Mouse (Mus musculus) small intestine, adult 10 weeks (tissue): ENCODE measurements around the gene Hace1. TPM values are rescaled to one million over a fixed set of nuclear protein-coding genes. Genes with fewer than 3 reads are reported as not detected.

Source experiments
- polyA plus RNA-seq: library from polyadenylated mRNA; stranded (reverse); fragments of 350-450 nt; fragmentation: Illumina TruSeq; extraction: RNeasy Lipid Tissue Mini Kit (QIAGEN cat#74804); gene quantifications from one replicate; pipeline ENCODE4 v1.2.3, GENCODE M21; 2014; ENCODE audit warnings: low replicate concordance

Hace1 gene
- polyA plus RNA-seq = 46.5 TPM

DNA sequence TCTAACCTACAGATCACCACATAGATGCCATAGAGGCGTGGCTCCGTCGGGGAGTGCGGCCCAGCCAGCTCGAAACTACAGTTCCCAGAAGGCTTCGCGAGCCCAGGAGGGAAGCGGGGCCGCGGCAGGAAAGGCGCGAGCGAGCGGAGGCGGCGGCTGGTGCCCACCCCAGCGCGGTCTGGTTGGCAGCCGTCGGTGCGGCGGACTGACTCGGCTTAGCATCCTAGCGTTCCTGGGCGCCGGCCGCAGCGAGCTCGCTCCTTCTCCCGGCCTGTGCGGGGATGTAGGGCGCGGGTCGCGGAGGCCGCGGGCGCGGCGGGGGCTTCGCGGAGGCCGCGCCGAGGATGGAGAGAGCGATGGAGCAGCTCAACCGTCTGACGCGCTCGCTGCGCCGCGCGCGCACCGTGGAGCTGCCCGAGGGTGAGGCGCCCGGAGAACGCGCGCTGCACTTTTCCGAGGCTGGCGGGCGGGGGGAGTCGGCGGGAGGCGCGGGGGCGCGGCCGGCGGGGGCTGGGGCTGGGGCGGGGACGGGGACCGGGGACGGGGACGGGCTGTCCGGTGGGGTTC is at the start of gene Hace1:
Gene Hace1 (plus strand): TSS at position 99 of the 567 bp plus-strand sequence.

Other genes starting within 250 kb of the Hace1 start
- 3.3 TPM for gene Bves, start 242.1 kb upstream of the Hace1 start, polyA plus RNA-seq
- gene Lin28b, start 91.4 kb upstream of the Hace1 start, polyA plus RNA-seq = not detected